Mouse (Mus musculus) C2C12 (cell line): Measurements from ENCODE around the gene Kifc5b.

Experiments
- CEBPB ChIP-seq: IDR thresholded peaks from one replicate; pipeline ENCODE4 v1.6.1; 2011; ENCODE audit warnings: low read depth, mild to moderate bottlenecking, control low read depth, moderate library complexity
- CTCF ChIP-seq: IDR thresholded peaks from one replicate; pipeline ENCODE4 v1.5.1; 2011; ENCODE audit not compliant: control insufficient read depth, insufficient read depth, insufficient read length
- MAX ChIP-seq: IDR thresholded peaks from one replicate; pipeline ENCODE4 v1.6.1; 2011; ENCODE audit warnings: mild to moderate bottlenecking, control low read depth
- MYOD1 ChIP-seq: IDR thresholded peaks from one replicate; pipeline ENCODE4 v1.6.1; 2011; ENCODE audit warnings: low read depth; ENCODE audit not compliant: control insufficient read depth, insufficient read length
- MYOG ChIP-seq: IDR thresholded peaks from one replicate; pipeline ENCODE4 v1.6.1; 2011; ENCODE audit not compliant: control insufficient read depth, insufficient read length; ENCODE audit errors: extremely low read depth
- USF1 ChIP-seq: IDR thresholded peaks from one replicate; pipeline ENCODE4 v1.6.1; 2011; ENCODE audit warnings: low read depth, mild to moderate bottlenecking, control low read depth, moderate library complexity

GRCm38 (mm10) chr17:26939973-26940300, 23.0 kb downstream of the Kifc5b start:
- TF ChIP-seq CTCF (no peak), MYOD1 (no peak), CEBPB (no peak), MYOG (no peak), MAX (no peak), USF1 (no peak)
